Mouse (Mus musculus) kidney, adult 9 months (tissue): ENCODE results near the gene Spcs3.

Experiments used
- DNase-seq: peaks from one replicate; pipeline ENCODE4 v3.0.0; 2022

Gene Spcs3

GRCm38 (mm10) chr8:54507428-54508095 lies 22.2 kb downstream of the Spcs3 start:
- peak; percentile 84 for DNase-seq

GRCm38 (mm10) chr8:54505060-54505459 lies 24.7 kb downstream of the Spcs3 start:
- DNase-seq = no peak

DNA sequence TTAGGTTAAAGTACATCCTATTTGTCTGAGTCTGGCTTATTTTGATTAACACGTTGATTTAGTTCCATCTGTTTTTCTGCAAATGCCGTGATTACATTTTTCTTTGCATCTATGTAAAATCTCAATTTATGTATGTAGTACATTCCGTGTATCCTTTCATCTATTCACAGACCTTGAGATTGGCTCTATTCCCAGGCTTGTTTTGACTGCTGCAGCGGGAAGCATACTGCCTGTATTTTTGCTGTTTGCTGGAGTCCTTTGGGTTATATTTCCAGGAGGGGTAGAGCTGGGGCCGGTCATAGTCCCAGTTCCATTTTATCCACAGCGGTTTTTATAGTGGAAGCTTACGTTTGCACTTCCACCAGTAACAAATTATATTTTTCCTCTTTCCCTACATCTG lies 26.7 kb downstream of the Spcs3 start:
- no peak for DNase-seq

DNA sequence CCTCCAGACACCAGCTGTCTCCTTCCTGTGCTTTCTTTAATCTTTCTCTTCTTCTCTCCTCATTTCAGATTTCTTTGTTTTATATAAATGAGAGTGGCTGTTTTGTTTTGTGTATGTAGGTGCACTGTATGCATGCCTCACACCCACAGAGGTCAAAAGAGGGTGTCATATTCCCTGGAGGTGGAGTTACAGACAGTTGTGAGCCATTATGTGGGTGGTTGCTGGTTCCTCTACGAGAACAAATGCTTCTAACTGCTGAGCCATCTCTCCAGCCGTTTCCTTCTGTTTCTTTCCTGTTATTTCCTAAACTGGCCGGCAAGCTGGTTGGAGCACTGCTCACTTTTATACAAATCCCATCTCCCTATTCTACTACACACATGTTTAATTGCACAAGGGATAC lies 35.9 kb downstream of the Spcs3 start:
- no peak for DNase-seq

DNA sequence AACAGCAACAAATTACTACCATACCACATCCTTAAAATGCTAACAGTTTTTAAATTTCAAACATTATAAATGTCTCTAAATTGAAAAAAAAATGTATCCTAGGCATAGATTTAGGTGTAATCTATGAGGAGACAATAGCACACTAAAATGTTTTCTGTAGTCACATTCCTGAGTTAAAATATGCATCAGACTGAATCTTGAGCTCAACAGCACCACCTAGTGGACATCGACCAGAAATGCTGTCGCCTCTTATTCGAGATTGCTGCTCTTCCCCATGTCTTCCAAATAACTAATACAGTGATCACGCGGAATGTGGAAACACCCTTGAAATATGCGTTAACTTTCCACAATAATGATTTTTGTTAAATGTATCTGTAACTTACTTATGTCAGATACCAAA lies 36.7 kb downstream of the Spcs3 start:
- DNase-seq = peak; percentile 35

DNA sequence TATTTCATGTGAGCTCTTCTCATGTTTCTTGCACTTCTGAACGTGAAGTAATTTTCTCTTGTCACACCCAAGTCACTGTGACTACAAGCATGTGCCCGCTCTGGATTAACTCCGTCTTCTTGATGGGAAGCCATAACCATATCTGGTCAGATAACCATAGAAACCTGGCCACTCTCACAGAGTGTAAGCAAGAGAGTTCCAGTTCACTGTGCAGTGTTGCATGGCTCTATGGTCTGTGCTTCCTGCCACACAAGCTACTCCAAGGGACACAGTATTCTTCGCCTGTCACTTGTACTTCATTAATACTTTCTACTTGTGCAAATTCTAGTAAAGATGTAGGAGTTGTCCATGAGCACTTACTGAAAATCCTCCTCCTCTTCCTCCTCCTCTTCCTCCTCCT lies 37.9 kb downstream of the Spcs3 start:
- no peak for DNase-seq

DNA sequence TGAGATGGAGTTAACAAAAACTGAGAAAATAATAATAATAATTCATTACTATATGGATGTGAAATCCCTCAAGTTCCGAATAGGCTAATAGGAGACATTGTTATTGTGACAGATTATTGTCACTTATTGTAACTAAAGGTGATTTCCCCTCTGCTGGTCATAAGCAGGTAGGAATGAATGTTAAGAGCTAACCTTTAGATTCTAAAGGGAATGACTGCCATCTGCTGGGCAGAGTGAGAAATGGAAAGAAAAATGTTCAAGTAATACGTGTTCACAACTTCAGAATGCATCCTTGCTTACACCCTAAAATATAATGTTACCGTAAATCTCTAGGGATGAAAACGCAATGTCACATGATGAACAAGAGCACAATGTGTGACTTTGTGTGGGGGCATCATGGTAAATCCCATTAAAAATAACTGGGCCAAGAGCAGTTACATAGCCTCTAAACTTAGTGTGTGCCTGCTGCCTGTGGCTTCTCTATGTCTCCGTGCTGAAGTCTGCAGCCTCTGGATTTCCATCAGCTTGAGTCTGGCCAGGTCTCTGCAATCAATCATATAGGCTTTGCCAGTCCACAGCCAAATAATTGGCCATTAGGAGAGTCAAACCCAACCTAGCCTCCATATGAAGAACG lies 38.6 kb downstream of the Spcs3 start:
- peak; percentile 42 for DNase-seq

DNA sequence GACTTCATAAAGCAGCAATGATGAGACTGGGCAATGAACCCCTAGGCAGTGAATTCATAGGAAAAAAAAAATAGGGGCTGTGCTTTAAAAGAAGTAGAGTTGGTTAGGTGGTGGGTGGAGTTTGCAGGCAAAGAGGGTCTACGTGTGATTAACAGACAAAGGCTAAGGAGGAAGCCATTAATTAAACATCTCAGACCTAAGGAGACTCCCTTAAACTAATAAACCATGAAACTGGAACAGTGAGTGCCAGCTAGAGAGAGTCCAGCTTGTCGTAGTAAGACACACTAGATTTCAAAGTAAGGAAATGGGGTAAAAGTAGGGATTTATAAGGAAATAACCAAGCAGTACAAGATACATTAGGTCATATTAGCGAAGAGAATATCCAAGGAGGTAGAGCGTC lies 41.4 kb downstream of the Spcs3 start:
- no peak for DNase-seq

- DNase-seq = no peak
These were observed 43.1 kb downstream of the Spcs3 start for GRCm38 (mm10) chr8:54486555-54487273.
